Mouse (Mus musculus): Measurements from ENCODE around the gene Cacna1c.

The Cacna1c gene

DNA sequence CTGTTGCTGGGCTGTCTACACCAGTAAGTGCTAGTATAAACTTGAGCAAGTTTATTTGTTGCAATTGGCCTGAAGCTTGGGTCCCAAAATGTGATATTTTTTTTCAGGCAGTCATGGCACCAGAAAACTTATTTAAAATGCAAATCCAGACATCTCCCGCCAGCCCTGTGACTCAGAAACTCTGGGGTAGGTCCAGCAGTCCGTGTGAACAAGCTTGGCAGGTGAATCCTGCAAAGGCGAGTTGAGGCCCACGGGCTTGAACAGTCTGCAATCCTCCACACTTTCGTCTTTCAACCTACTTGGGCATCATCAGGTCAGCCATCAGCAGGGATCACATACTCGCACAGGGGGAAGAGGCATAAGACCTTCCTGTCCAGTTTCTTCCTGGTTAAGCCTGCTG lies 344.1 kb downstream of the Cacna1c start:
- no peak for TF ChIP-seq GATA4 (IDR thresholded peaks at IDR 0.05; ENCODE audit: insufficient replicate concordance, low read length)

- no peak for TF ChIP-seq GATA4 (IDR thresholded peaks at IDR 0.05; ENCODE audit: insufficient replicate concordance, low read length)
Observed at GRCm38 (mm10) chr6:118851086-118851485, 345.1 kb downstream of the Cacna1c start.

- TF ChIP-seq GATA4 (IDR thresholded peaks at IDR 0.05; ENCODE audit: insufficient replicate concordance, low read length), result no peak
Observed at GRCm38 (mm10) chr6:118848640-118849039, 347.6 kb downstream of the Cacna1c start.

- no peak for TF ChIP-seq GATA4 (IDR thresholded peaks at IDR 0.05; ENCODE audit: insufficient replicate concordance, low read length)
Observed at GRCm38 (mm10) chr6:118847751-118848150, 348.5 kb downstream of the Cacna1c start.

GRCm38 (mm10) chr6:118845829-118846228 lies 350.4 kb downstream of the Cacna1c start:
- TF ChIP-seq GATA4 (IDR thresholded peaks at IDR 0.05; ENCODE audit: insufficient replicate concordance, low read length), result no peak

- no peak for TF ChIP-seq GATA4 (IDR thresholded peaks at IDR 0.05; ENCODE audit: insufficient replicate concordance, low read length)
Observed at GRCm38 (mm10) chr6:118845180-118845579, 351.0 kb downstream of the Cacna1c start.

DNA sequence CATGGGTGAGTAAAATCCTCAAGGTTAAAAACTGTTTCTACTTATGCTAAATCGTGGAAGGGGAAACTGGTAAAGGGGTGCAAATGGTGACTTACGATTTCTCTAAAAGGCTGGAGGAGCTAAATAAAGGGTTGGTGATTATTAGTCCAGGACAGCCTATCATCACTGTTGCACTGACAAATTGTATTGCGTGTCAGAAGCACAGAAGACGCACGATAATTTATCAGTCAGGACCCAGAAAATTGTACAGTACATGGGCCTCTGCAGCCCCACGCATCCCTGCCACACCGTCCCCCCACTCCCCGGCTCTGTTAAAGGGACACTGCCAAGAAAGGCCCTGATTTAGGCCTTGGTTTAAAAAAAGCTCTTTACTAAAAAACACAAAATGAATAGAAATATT lies 352.7 kb downstream of the Cacna1c start:
- no peak for TF ChIP-seq GATA4 (IDR thresholded peaks at IDR 0.05; ENCODE audit: insufficient replicate concordance, low read length)

GRCm38 (mm10) chr6:118841892-118842291 lies 354.3 kb downstream of the Cacna1c start:
- TF ChIP-seq GATA4 (IDR thresholded peaks at IDR 0.05; ENCODE audit: insufficient replicate concordance, low read length), result no peak

DNA sequence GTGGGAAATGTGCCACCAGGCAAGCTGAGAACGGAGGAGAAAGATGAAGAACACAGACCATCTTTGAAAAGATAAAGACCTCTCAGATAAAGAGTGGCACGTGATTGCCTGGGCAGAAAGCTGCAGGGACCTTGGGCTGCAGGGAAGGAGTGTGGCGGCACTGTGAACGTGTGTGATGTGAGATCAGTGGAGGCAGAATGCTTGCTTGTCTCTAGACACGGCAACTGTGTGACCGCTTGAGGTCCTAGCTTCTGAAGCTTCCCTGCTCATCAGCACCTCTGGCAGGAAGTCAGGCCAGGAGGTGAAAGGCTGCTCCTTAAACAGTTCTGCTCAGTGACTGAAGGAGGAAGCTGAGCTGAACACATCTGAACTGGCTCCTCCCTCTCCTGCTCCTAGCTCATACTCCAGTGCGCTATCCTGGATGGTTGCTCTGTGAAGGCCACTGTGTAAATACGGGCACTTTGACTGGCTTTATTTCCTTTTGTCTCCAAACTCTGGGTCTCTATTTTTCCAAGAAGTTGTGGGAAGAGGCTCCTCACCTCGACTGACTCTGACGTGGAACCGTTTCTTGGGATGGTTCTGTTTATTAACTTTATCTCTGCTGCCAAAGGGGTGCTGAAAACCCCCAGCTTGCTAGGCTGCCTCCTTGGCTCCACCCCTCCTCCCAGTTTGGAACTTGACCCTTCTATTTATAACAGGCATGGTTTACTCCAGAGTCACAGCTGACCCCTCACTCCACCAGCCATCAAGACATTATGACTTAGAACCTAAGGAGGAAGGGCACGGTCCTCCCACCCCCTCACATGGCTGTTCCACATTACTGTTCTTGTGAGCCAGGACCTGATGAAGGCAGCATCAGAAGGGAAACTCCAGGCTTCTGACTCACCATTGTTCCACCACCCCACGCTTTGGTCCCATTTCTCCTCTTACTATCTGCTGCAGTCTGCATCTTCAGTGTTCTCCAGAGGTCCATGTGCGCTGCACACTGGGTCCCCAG lies 357.0 kb downstream of the Cacna1c start:
- TF ChIP-seq GATA4 (IDR thresholded peaks at IDR 0.05; ENCODE audit: insufficient replicate concordance, low read length), result no peak

DNA sequence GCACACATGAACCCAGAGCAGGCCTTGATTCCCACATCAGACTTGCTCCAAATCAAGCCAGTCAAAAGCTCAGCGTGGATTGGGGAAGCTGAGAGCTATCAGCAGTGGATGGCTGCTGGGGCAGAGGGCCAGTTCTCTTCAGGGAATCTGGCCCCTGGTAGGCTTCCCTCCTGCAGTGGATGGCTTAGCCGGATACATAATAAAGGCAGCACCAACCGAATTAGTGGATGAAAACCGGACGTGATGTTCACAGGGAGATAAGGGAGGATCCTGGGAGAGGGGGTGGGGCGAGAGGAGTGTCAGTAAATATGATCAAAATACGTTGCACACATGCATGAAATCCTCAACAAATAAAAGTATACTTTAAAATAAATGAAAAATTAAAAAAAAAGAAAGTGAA lies 359.5 kb downstream of the Cacna1c start:
- TF ChIP-seq GATA4 (IDR thresholded peaks at IDR 0.05; ENCODE audit: insufficient replicate concordance, low read length), result no peak

DNA sequence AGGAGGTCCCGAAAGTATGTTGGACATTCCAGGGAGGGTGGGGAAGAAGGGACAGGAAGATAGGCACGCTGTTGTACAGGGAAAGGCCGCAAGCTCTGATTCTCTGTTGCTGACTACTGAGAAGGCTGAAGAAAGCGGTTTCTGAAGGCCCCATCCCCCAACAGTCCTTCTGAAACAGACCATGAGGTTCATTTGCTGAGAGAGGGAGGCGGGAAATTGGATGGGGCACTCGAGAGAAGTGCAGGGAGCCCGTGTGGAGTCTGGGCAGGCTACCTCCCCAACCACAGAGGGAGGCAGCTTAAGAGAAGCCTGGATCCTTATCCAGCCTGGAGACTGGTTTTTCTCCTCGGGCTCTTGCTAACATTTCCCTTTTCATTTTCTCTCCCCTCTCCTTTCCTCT lies 362.2 kb downstream of the Cacna1c start:
- no peak for TF ChIP-seq GATA4 (IDR thresholded peaks at IDR 0.05; ENCODE audit: insufficient replicate concordance, low read length)

- TF ChIP-seq GATA4 (IDR thresholded peaks at IDR 0.05; ENCODE audit: insufficient replicate concordance, low read length), result no peak
Observed at GRCm38 (mm10) chr6:118833049-118833448, 363.2 kb downstream of the Cacna1c start.

DNA sequence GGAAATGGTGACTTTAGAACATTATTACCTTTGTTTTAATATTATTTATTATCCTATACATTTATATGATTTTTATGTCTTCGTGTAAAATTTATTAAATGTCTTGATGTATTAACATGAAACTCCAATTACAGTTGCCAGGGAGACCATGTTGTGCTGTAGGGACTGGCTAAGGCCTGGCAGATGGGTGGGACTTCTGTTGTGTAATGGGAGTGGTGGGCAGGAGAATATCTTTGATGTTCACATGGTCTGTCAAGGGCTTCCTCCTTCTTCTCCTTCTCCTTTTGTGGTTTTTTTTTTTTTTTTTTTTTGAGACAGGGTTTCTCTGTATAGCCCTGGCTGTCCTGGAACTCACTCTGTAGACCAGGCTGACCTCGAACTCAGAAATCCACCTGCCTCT lies 363.6 kb downstream of the Cacna1c start:
- no peak for TF ChIP-seq GATA4 (IDR thresholded peaks at IDR 0.05; ENCODE audit: insufficient replicate concordance, low read length)

DNA sequence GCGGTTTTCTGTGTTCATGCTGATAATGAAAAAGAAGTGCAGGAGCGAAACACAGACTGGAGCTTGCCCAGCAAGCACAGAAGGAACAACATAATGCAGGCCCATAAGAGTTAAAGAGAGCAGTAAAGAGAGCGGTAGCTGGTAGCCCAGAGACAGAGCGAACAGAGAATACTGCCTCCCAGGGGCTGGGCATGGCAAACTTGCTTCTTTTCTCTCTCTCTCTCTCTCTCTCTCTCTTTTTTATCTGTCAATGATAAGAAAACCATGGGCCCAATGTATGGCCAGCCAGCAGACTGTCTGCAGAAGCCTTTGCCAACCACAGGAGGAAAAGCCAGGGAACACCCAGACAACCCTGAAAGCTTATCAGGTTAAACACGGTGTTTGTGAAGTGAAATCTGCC lies 365.4 kb downstream of the Cacna1c start:
- TF ChIP-seq GATA4 (IDR thresholded peaks at IDR 0.05; ENCODE audit: insufficient replicate concordance, low read length), result no peak

GRCm38 (mm10) chr6:118828187-118828586 lies 368.0 kb downstream of the Cacna1c start:
- TF ChIP-seq GATA4 (IDR thresholded peaks at IDR 0.05; ENCODE audit: insufficient replicate concordance, low read length), result no peak

DNA sequence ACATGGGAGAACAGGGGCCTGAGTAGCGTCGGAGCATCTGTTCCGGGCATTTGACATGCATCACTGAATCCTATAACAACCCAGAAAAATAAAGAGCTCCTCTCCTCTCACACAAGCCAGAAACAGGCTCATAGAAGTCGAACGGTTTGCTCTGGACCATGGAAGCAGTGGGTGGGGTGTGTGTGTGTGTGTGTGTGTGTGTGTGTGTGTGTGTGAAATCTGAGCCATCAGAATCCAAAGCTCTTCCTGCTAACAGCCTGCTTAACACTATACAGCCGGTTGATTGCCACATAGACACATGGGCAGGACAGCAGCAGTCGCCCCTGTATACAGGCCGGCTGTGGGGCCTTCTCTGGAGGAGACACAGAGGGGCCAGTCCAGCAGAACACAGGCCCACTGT lies 368.7 kb downstream of the Cacna1c start:
- no peak for TF ChIP-seq GATA4 (IDR thresholded peaks at IDR 0.05; ENCODE audit: insufficient replicate concordance, low read length)
